Mouse (Mus musculus): ENCODE data around the gene 0610009B22Rik. TPM values are rescaled to one million over a fixed set of nuclear protein-coding genes. Genes with fewer than 3 reads are reported as not detected.
"Not testable (repeated sequence)": the region's sequence is repeated elsewhere in the genome, so short reads cannot be mapped to it uniquely, and the experiment has no call there.

0610009B22Rik gene
- polyA plus RNA-seq, 1 experiment from 2014 or later, result 103 TPM

- H3K27me3 ChIP-seq (ENCODE audit: control insufficient read depth, insufficient read depth, low read length); H3K9me3 ChIP-seq (ENCODE audit: control insufficient read depth, low read length); ATAC-seq (ENCODE audit: low read depth); H3K9ac ChIP-seq (replicated peaks; ENCODE audit: low read depth, low read length); H3K4me2 ChIP-seq (ENCODE audit: low read depth, low read length); H3K27ac ChIP-seq (ENCODE audit: low read depth, low read length); H3K4me1 ChIP-seq (ENCODE audit: control insufficient read depth, insufficient read depth, low read length); H3K36me3 ChIP-seq (ENCODE audit: control insufficient read depth, insufficient read depth, low read length); H3K4me3 ChIP-seq (ENCODE audit: low read depth, low read length): not testable (repeated sequence)
- WGBS, result 94% methylated on average over 1 of the region's 3 CpGs
These were observed 1.9 kb upstream of the 0610009B22Rik start for GRCm38 (mm10) chr11:51690597-51690996.

- no peak for ATAC-seq (ENCODE audit: low read depth)
- Histone ChIP-seq H3K36me3 (ENCODE audit: control insufficient read depth, insufficient read depth, low read length) (no peaks in the 10 kb centered on the region), H3K4me2 (ENCODE audit: low read depth, low read length) (peak overlapping the region; percentile 85), H3K4me1 (ENCODE audit: control insufficient read depth, insufficient read depth, low read length) (peaks cover 2% of the 10 kb centered on the region), H3K27me3 (ENCODE audit: control insufficient read depth, insufficient read depth, low read length) (no peaks in the 10 kb centered on the region), H3K27ac (ENCODE audit: low read depth, low read length) (peak overlapping the region; percentile 97), H3K9me3 (ENCODE audit: control insufficient read depth, low read length) (no peaks in the 10 kb centered on the region), H3K9ac (replicated peaks; ENCODE audit: low read depth, low read length) (peak overlapping the region; percentile 76), H3K4me3 (ENCODE audit: low read depth, low read length) (peak overlapping the region; percentile 74)
- 29% methylated on average over 6 of the region's 6 CpGs for WGBS
These were observed 669 bp upstream of the 0610009B22Rik start for GRCm38 (mm10) chr11:51689343-51689742.

GRCm38 (mm10) chr11:51681976-51682374, 6.7 kb downstream of the 0610009B22Rik start:
- H3K27ac ChIP-seq (ENCODE audit: low read depth, low read length), result no peak overlapping the region
- H3K9me3 ChIP-seq (ENCODE audit: control insufficient read depth, low read length), result no peaks in the 10 kb centered on the region
- no peaks in the 10 kb centered on the region for H3K36me3 ChIP-seq (ENCODE audit: control insufficient read depth, insufficient read depth, low read length)
- WGBS, result 48% methylated on average over 8 of the region's 8 CpGs
- H3K4me2 ChIP-seq (ENCODE audit: low read depth, low read length), result no peak overlapping the region
- H3K4me1 ChIP-seq (ENCODE audit: control insufficient read depth, insufficient read depth, low read length), result no peaks in the 10 kb centered on the region
- no peaks in the 10 kb centered on the region for H3K27me3 ChIP-seq (ENCODE audit: control insufficient read depth, insufficient read depth, low read length)
- ATAC-seq (ENCODE audit: low read depth), result no peak
- H3K4me3 ChIP-seq (ENCODE audit: low read depth, low read length), result no peak overlapping the region
- no peak overlapping the region for H3K9ac ChIP-seq (replicated peaks; ENCODE audit: low read depth, low read length)

GRCm38 (mm10) chr11:51681324-51681975, 7.2 kb downstream of the 0610009B22Rik start:
- H3K4me1 ChIP-seq (ENCODE audit: control insufficient read depth, insufficient read depth, low read length), result no peaks in the 10 kb centered on the region
- no peak for ATAC-seq (ENCODE audit: low read depth)
- WGBS, result 38% methylated on average over 13 of the region's 13 CpGs
- H3K9ac ChIP-seq (replicated peaks; ENCODE audit: low read depth, low read length), result no peak overlapping the region
- no peaks in the 10 kb centered on the region for H3K36me3 ChIP-seq (ENCODE audit: control insufficient read depth, insufficient read depth, low read length)
- H3K4me3 ChIP-seq (ENCODE audit: low read depth, low read length), result no peak overlapping the region
- no peak overlapping the region for H3K27ac ChIP-seq (ENCODE audit: low read depth, low read length)
- H3K4me2 ChIP-seq (ENCODE audit: low read depth, low read length), result no peak overlapping the region
- H3K27me3 ChIP-seq (ENCODE audit: control insufficient read depth, insufficient read depth, low read length), result no peaks in the 10 kb centered on the region
- no peaks in the 10 kb centered on the region for H3K9me3 ChIP-seq (ENCODE audit: control insufficient read depth, low read length)

GRCm38 (mm10) chr11:51679466-51679865, 9.2 kb downstream of the 0610009B22Rik start:
- H3K9ac ChIP-seq (replicated peaks; ENCODE audit: low read depth, low read length), result no peak overlapping the region
- H3K4me2 ChIP-seq (ENCODE audit: low read depth, low read length), result no peak overlapping the region
- no peak overlapping the region for H3K4me3 ChIP-seq (ENCODE audit: low read depth, low read length)
- no peaks in the 10 kb centered on the region for H3K27me3 ChIP-seq (ENCODE audit: control insufficient read depth, insufficient read depth, low read length)
- H3K27ac ChIP-seq (ENCODE audit: low read depth, low read length), result no peak overlapping the region
- H3K4me1 ChIP-seq (ENCODE audit: control insufficient read depth, insufficient read depth, low read length), result no peaks in the 10 kb centered on the region
- no peaks in the 10 kb centered on the region for H3K9me3 ChIP-seq (ENCODE audit: control insufficient read depth, low read length)
- H3K36me3 ChIP-seq (ENCODE audit: control insufficient read depth, insufficient read depth, low read length), result no peaks in the 10 kb centered on the region
- 80% methylated on average over 3 of the region's 3 CpGs for WGBS
- no peak for ATAC-seq (ENCODE audit: low read depth)

- no peak overlapping the region for H3K27ac ChIP-seq (ENCODE audit: low read depth, low read length)
- 64% methylated on average over 6 of the region's 6 CpGs for WGBS
These were observed 10.8 kb downstream of the 0610009B22Rik start for GRCm38 (mm10) chr11:51677737-51678418.

GRCm38 (mm10) chr11:51675386-51675785, 13.3 kb downstream of the 0610009B22Rik start:
- H3K4me3 ChIP-seq (ENCODE audit: low read depth, low read length), result no peak overlapping the region
- H3K27me3 ChIP-seq (ENCODE audit: control insufficient read depth, insufficient read depth, low read length), result no peaks in the 10 kb centered on the region
- no peaks in the 10 kb centered on the region for H3K4me1 ChIP-seq (ENCODE audit: control insufficient read depth, insufficient read depth, low read length)
- no peak for ATAC-seq (ENCODE audit: low read depth)
- H3K36me3 ChIP-seq (ENCODE audit: control insufficient read depth, insufficient read depth, low read length), result no peaks in the 10 kb centered on the region
- no peaks in the 10 kb centered on the region for H3K9me3 ChIP-seq (ENCODE audit: control insufficient read depth, low read length)
- no peak overlapping the region for H3K4me2 ChIP-seq (ENCODE audit: low read depth, low read length)
- no peak overlapping the region for H3K9ac ChIP-seq (replicated peaks; ENCODE audit: low read depth, low read length)
- no peak overlapping the region for H3K27ac ChIP-seq (ENCODE audit: low read depth, low read length)
- 87% methylated on average over 5 of the region's 5 CpGs for WGBS

More at GRCm38 (mm10) chr11:51677737-51678418, 10.8 kb downstream of the 0610009B22Rik start:
- Histone ChIP-seq H3K4me3 (ENCODE audit: low read depth, low read length) (no peak overlapping the region), H3K36me3 (ENCODE audit: control insufficient read depth, insufficient read depth, low read length) (no peaks in the 10 kb centered on the region), H3K4me1 (ENCODE audit: control insufficient read depth, insufficient read depth, low read length) (no peaks in the 10 kb centered on the region), H3K9ac (replicated peaks; ENCODE audit: low read depth, low read length) (no peak overlapping the region), H3K27me3 (ENCODE audit: control insufficient read depth, insufficient read depth, low read length) (no peaks in the 10 kb centered on the region), H3K9me3 (ENCODE audit: control insufficient read depth, low read length) (no peaks in the 10 kb centered on the region), H3K4me2 (ENCODE audit: low read depth, low read length) (no peak overlapping the region)
- ATAC-seq (ENCODE audit: low read depth), result no peak

- WGBS, result 82% methylated on average over 9 of the region's 9 CpGs
- Histone ChIP-seq H3K4me2 (ENCODE audit: low read depth, low read length) (no peak overlapping the region), H3K4me3 (ENCODE audit: low read depth, low read length) (no peak overlapping the region), H3K27me3 (ENCODE audit: control insufficient read depth, insufficient read depth, low read length) (no peaks in the 10 kb centered on the region), H3K36me3 (ENCODE audit: control insufficient read depth, insufficient read depth, low read length) (no peaks in the 10 kb centered on the region), H3K9me3 (ENCODE audit: control insufficient read depth, low read length) (no peaks in the 10 kb centered on the region), H3K9ac (replicated peaks; ENCODE audit: low read depth, low read length) (no peak overlapping the region), H3K27ac (ENCODE audit: low read depth, low read length) (no peak overlapping the region), H3K4me1 (ENCODE audit: control insufficient read depth, insufficient read depth, low read length) (no peaks in the 10 kb centered on the region)
- no peak for ATAC-seq (ENCODE audit: low read depth)
These were observed 15.4 kb downstream of the 0610009B22Rik start for GRCm38 (mm10) chr11:51673291-51673690.

- no peaks in the 10 kb centered on the region for H3K27me3 ChIP-seq (ENCODE audit: control insufficient read depth, insufficient read depth, low read length)
- H3K36me3 ChIP-seq (ENCODE audit: control insufficient read depth, insufficient read depth, low read length), result no peaks in the 10 kb centered on the region
- no peak overlapping the region for H3K4me2 ChIP-seq (ENCODE audit: low read depth, low read length)
- no peaks in the 10 kb centered on the region for H3K4me1 ChIP-seq (ENCODE audit: control insufficient read depth, insufficient read depth, low read length)
- H3K27ac ChIP-seq (ENCODE audit: low read depth, low read length), result no peak overlapping the region
- no peak overlapping the region for H3K9ac ChIP-seq (replicated peaks; ENCODE audit: low read depth, low read length)
- no peak overlapping the region for H3K4me3 ChIP-seq (ENCODE audit: low read depth, low read length)
- 65% methylated on average over 2 of the region's 2 CpGs for WGBS
- ATAC-seq (ENCODE audit: low read depth), result no peak
- no peaks in the 10 kb centered on the region for H3K9me3 ChIP-seq (ENCODE audit: control insufficient read depth, low read length)
These were observed 17.3 kb downstream of the 0610009B22Rik start for GRCm38 (mm10) chr11:51671376-51671775.
